Mouse (Mus musculus) cerebellum, adult 18-20 months (tissue): ENCODE measurements around the gene 1700022I11Rik.
A peak's percentile ranks its signal among the peaks of the same experiment; 100 is the strongest.

Source experiments
- DNase-seq, 2 experiments: peaks; one replicate each; pipeline ENCODE4 v3.0.0; 2021

Gene 1700022I11Rik

GRCm38 (mm10) chr4:42969304-42969703 is at the start of gene 1700022I11Rik:
Gene 1700022I11Rik (plus strand): TSS chr4:42969604.
- DNase-seq = no peak

- no peak for DNase-seq
Measured at GRCm38 (mm10) chr4:42920726-42921125, 48.7 kb upstream of the 1700022I11Rik start.

- DNase-seq = no peak
Measured at GRCm38 (mm10) chr4:42921536-42921935, 47.9 kb upstream of the 1700022I11Rik start.

- no peak for DNase-seq
Measured at GRCm38 (mm10) chr4:42922056-42922455, 47.3 kb upstream of the 1700022I11Rik start.

GRCm38 (mm10) chr4:42922461-42922860 is 46.9 kb upstream of the 1700022I11Rik start:
- DNase-seq = no peak

GRCm38 (mm10) chr4:42924095-42924710 is 45.2 kb upstream of the 1700022I11Rik start:
- DNase-seq = no peak

- DNase-seq = no peak
Measured at GRCm38 (mm10) chr4:42928209-42928608, 41.2 kb upstream of the 1700022I11Rik start.

- DNase-seq = no peak
Measured at GRCm38 (mm10) chr4:42928952-42929351, 40.5 kb upstream of the 1700022I11Rik start.

- DNase-seq = no peak
Measured at GRCm38 (mm10) chr4:42932229-42932969, 37.0 kb upstream of the 1700022I11Rik start.

GRCm38 (mm10) chr4:42933630-42934029 is 35.8 kb upstream of the 1700022I11Rik start:
- no peak for DNase-seq

GRCm38 (mm10) chr4:42941396-42941795 is 28.0 kb upstream of the 1700022I11Rik start:
- DNase-seq = no peak

GRCm38 (mm10) chr4:42943341-42943740 is 26.1 kb upstream of the 1700022I11Rik start:
- DNase-seq = no peak

- no peak for DNase-seq
Measured at GRCm38 (mm10) chr4:42944185-42944584, 25.2 kb upstream of the 1700022I11Rik start.

- no peak for DNase-seq
Measured at GRCm38 (mm10) chr4:42945043-42945442, 24.4 kb upstream of the 1700022I11Rik start.

GRCm38 (mm10) chr4:42945445-42945844 is 24.0 kb upstream of the 1700022I11Rik start:
- no peak for DNase-seq

- DNase-seq = peak; percentile 62 to 76
Measured at GRCm38 (mm10) chr4:42945952-42946351, 23.5 kb upstream of the 1700022I11Rik start.

- DNase-seq = peak in 1 of 2 experiments; percentile 17
Measured at GRCm38 (mm10) chr4:42946733-42947290, 22.6 kb upstream of the 1700022I11Rik start.

GRCm38 (mm10) chr4:42948527-42948926 is 20.9 kb upstream of the 1700022I11Rik start:
- DNase-seq = peak in 1 of 2 experiments; percentile 36

GRCm38 (mm10) chr4:42949051-42949675 is 20.2 kb upstream of the 1700022I11Rik start:
- no peak for DNase-seq

GRCm38 (mm10) chr4:42949676-42950051 is 19.7 kb upstream of the 1700022I11Rik start, which contains the start of gene Dnajb5:
Gene Dnajb5 (plus strand): TSS chr4:42949814.
- DNase-seq = peak; percentile 99

GRCm38 (mm10) chr4:42950065-42950558 is 19.3 kb upstream of the 1700022I11Rik start:
- DNase-seq = peak; percentile 82 to 84

GRCm38 (mm10) chr4:42951206-42952195 is 17.9 kb upstream of the 1700022I11Rik start:
- DNase-seq = peak; percentile 23 to 41
